Mouse (Mus musculus) right cerebral cortex, postnatal 10 days (tissue): ENCODE data around the gene Xpnpep3.

Experiments
- DNase-seq, 2 experiments: peaks; one replicate each; pipeline ENCODE4 v3.0.0; 2021; ENCODE audit warnings: low spot score in 2 of 2

The Xpnpep3 gene

GRCm38 (mm10) chr15:81399638-81400315 is at the start of gene Xpnpep3, which contains the start of gene St13:
TSS of gene Xpnpep3 (plus strand) at chr15:81400138.
TSS of gene St13 (minus strand) at chr15:81400077.
- DNase-seq = peak; percentile 97

- no peak for DNase-seq
Observed at GRCm38 (mm10) chr15:81350401-81350800, 49.5 kb upstream of the Xpnpep3 start.

DNA sequence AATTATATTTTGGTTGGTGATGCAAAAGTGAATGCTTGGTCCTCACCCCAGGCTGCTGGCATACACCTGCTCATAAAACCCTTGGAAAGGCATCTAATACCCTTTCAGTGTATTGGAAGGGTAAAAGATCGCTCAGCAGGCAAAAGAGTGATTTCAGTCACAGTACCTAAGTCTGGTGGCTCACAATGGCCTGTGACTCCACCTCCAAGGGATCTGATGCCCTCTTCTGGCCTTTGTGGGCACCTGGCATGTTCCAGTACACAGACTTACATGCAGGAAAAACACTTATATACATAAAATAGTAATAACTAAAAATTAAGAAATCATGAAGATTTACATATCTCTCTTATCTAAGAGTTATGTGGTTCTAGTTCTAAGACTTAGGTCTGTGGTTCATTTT is 47.3 kb upstream of the Xpnpep3 start:
- DNase-seq = no peak

DNA sequence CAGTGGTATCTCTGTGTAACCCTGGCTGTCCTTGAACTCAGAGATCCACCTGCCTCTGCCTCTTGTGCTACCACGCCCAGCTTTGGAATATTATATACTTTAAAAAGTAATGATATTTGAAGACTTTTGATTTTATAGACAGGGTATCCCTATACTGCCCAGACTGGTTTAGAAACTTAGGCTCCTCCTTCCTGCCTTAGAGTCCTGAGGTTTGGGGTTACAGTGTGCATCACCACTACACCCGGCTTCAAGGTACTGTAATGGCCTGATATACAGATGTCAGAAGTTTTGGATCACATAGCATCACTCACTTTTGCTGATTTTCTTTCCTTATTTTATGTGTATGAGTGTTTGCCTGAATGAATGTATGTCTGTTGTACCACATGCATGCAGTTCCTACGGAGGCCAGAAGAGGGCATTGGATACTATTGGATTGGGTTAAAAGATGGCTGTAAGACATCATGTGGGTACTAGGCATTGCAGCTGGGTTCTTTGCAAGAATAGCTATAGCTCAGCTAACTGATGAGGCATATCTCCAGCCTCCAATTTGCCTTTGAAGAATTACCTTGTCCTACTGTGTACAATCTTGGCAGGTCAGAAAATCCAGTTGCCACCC is 44.7 kb upstream of the Xpnpep3 start:
- DNase-seq = peak in 1 of 2 experiments; percentile 38

DNA sequence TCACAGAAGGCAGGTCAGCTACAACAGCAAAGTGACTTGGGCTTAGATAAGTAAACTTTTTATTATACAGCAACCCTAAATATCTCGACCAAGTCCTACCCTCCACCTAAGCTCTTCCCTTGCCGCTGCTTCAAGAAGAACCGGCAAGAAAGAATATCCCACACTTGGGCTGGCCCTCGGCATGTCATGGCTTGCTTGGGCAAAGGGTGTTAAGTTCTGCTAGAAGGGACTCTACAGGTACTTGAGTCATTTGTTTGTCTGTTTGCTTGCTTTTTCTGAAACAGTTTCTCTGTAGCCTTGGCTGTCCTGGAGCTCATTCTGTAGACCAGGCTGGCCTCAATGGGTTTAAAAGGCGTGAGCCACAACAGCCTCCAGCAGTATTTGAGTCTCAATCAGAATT is 43.0 kb upstream of the Xpnpep3 start:
- no peak for DNase-seq

DNA sequence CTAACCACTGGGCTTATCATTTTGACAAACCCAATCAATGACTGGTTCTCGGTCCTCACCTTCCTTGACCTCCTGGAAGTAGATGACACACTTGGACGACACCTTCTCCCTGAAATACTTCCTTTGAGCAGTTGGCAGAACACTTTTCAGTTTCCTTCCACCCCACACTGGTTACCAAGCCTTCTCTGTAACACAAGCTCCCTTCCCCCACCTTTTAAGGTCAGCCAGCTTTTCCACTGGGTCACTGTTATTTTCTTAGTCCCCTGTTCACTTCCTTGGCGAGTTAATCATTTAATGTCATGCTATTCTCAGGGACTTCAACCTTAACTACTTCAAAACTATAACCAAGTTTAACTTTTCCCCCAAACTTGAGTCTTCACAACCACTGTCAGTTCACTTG is 41.0 kb upstream of the Xpnpep3 start:
- DNase-seq = no peak

DNA sequence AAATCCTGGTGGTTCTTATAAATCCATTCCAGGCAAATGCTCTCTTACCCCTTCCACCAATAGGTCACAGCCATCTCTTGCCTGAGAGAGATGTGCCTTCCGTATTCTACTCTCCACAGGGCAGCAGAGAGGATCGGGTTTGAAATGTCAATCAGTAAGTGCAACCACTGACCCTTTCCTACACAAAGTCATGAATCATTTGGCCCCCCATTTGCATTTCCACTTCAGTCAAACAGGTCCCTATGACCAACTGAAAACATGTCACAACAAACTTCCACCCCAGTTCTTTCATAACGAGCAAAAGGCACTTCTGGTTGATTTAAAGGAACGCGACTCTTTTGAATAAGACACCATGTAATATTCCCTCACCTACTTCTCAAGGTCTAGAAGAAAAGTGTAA is 40.5 kb upstream of the Xpnpep3 start:
- no peak for DNase-seq

DNA sequence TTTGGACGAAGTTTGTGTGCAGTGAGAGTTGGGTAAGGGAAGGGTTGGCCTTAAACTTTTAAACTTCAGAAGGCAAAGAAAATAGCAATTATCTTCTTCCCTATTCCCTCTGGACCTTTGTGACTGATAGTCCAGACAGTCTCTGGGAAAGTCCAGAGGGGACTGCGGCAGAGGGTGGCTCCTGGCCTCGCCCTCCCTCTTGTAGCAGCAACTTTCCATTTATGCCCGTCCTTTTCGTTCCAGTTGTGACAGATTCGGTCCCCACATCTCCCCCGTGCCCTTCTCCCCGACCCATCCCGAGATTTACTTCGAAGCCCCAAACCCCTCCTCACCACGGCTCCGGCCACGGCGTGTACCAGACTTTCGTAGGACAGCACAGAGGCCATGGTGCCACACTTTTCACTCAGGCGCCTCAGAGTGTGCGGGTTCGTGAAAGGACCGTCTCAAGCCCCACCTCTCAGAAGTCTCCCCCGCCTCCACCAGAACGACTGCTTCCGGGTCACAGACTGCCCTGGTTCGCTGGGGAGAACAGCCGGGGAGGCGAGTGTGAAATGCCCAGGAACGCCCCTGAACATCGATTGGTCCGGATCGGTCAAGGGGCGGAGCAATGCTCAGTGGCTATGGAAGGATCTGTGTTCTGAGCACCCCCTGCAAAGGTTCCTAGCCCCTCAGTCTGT is 39.5 kb upstream of the Xpnpep3 start, which contains the start of gene Slc25a17:
Slc25a17 (minus strand) TSS at position 468 of the 677 bp plus-strand sequence.
- peak; percentile 97 for DNase-seq

DNA sequence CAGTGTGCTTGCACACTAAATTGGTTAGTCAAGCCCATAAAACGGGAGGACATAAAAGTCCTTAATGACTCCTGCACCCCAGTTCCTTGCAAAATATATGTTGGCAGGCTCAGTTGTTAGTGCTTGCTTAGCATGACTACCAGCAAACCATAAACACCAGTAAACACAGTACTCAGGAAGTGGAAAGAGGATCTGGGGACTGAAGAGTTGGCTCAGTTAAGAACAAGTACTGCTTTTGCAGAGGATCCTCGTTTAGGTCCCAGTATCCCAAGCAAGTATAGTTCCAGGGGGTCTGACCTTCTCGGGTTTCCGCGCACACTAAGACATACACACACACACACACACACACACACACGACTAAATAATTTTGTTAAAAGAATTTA is 38.9 kb upstream of the Xpnpep3 start:
- DNase-seq = no peak

DNA sequence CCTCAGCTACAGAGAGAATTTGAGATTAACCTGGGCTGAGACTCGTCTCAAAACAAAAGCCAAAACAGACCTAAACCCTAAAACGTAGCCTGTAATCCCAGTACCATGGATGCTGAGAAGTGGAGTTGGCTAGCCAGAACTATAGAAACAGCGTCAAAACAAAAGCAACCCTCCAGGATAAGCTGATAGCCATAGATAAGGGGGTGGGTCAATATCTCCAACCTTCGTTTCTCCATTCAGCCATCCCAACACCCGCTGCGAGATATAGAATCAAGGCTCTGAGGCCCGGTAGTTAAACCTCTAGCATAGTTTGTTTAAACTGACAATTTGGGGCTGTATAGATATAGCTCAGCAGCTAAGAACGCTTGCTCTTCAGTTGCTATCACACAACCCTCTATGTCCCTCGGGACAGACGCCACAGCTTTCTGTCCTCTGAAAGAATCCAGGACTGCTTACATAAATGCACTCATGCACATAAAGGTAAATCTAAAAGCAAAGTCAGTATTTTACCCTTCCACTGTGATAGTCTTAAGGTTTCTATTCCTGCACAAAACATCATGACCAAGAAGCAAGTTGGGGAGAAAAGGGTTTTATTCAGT is 38.4 kb upstream of the Xpnpep3 start:
- DNase-seq = no peak

- no peak for DNase-seq
Observed at GRCm38 (mm10) chr15:81362501-81362900, 37.4 kb upstream of the Xpnpep3 start.

GRCm38 (mm10) chr15:81364271-81364670 is 35.7 kb upstream of the Xpnpep3 start:
- DNase-seq = no peak

- no peak for DNase-seq
Observed at GRCm38 (mm10) chr15:81365246-81365645, 34.7 kb upstream of the Xpnpep3 start.

DNA sequence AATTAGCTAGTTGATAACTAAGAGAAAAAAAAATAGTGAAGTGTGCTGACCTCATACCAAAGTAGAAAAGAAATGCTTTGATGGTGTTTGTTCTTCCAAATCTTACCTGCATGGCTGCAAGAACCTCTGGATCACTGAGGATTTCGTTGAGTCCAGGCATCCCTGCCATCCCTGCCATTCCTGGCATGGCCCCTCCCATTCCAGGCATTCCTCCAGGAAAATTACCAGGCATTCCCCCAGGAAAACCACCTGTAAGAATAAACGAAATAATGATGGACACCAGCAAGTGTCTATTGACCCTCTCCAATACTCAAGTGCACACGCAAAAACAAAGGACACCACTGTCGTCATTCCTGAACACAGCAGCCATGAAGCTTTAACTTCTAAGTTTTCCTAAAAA is 33.7 kb upstream of the Xpnpep3 start:
- DNase-seq = no peak

DNA sequence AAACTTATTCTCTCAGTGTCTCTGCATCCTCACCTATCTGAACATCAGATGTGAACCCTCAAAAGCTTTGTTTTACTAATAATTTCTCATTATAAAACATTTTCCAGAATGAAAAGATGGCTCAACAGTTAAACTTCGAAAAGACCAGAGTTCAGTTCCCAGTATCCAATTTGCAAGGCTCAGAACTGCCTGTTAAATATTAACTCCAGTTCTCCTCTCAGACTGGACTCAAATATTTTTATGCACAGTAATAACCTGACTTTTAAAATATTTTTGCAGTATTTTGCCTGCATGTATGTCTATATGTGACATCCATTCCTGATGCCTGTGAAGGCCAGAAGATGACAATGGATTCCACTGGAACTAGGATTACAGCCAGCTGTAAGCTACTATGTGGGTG is 31.3 kb upstream of the Xpnpep3 start:
- no peak for DNase-seq

DNA sequence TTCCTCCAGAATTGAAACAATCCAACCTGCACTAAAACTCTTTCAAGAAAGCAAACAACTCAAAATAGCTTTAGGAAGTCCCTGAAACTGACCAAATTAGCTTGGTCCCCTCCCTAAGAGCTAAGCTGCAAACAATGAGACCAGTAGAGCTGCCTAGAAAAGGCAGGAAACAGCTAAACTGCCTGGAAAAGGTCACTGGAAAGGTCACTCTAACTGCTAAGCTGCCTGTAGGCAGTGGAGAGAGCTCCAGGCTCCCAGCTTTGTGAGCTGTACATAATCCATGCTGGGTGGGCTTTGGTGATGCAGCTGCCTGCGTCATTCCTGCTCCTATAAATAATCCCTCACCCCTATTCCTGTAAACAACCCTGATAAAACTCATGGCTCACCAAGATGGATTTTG is 29.6 kb upstream of the Xpnpep3 start:
- no peak for DNase-seq

GRCm38 (mm10) chr15:81374621-81375020 is 25.3 kb upstream of the Xpnpep3 start:
- DNase-seq = no peak

GRCm38 (mm10) chr15:81378845-81379244 is 21.1 kb upstream of the Xpnpep3 start:
- DNase-seq = no peak

GRCm38 (mm10) chr15:81386327-81386726 is 13.6 kb upstream of the Xpnpep3 start:
- DNase-seq = no peak

DNA sequence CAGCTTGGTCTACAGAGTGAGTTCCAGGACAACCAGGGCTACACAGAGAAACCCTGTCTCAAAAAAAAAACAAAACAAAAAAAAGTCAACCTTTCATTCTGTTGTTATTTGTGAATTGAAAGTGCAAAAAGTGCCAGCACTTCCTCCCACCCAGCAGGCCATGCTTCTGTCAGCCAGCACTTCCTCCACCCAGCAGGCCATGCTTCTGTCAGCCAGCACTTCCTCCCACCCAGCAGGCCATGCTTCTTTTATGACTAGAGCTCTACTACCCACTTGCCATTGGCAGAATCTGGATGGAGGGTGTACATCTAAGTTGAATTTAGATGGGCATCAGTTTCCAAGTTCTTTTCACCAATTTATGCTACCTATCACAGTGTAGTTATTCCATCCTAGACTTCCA is 6.9 kb upstream of the Xpnpep3 start:
- peak in 1 of 2 experiments; percentile 33 for DNase-seq

DNA sequence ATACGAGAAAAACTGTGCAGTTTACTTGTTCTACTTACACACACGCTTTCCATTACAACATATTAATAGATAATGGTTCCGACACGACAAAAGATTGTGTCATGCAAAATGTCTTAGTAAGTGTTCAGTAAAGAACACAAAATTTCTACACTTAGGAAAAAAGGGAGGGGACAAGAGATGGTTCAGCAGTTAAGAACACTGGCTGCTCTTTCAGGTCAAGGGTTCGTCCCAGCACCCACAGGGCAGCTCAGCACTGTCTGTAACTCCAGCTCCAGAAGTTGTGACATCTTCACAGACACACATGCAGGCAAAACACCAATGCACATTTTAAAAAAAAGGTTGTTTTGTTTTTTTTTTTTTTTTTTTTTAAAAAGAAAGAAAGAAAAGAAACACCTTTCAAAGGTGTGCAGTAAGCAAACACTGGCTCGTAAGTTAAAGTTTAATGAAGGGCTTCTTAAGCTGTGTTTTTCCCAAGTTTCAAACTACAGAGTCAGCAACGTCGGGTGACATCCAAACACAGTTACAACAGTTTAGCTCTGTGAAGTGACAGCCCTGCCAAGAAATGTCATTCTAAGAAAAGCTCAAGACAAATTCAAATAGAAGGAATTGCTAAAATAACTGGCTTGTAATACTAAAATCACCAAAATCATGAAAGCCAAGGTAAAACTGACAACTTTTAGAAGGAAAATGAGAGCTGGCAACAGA is 5.6 kb upstream of the Xpnpep3 start:
- no peak for DNase-seq

DNA sequence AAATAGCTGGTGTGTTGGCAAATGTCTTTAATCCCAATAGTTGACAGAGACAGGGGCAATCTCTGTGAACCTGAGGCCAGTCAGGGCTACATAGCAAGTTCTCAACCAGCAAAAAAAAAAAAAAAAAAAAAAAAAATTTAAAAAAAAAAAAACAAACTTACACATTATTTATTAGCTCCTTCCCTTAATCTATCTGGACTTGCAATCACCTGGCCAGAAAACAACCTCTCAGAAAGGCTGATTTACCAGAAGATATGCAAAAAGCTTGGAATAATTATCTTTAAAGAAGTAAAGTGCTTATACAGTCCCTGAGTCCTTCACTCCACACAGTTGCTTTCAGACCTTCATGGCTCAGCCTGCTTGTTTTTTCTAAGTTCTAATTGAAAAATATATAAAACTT is 1.7 kb upstream of the Xpnpep3 start:
- no peak for DNase-seq
